Mouse (Mus musculus) stomach, postnatal 0 days (tissue): ENCODE measurements around the gene Os9.

Experiments used
- CTCF ChIP-seq: IDR thresholded peaks from 2 replicates; pipeline ENCODE4 v1.5.1; 2016; ENCODE audit warnings: antibody characterized with exemption, low read depth, mild to moderate bottlenecking, moderate library complexity
- EP300 ChIP-seq: optimal IDR thresholded peaks from 2 replicates; pipeline ENCODE3; 2016; ENCODE audit warnings: antibody characterized with exemption

DNA sequence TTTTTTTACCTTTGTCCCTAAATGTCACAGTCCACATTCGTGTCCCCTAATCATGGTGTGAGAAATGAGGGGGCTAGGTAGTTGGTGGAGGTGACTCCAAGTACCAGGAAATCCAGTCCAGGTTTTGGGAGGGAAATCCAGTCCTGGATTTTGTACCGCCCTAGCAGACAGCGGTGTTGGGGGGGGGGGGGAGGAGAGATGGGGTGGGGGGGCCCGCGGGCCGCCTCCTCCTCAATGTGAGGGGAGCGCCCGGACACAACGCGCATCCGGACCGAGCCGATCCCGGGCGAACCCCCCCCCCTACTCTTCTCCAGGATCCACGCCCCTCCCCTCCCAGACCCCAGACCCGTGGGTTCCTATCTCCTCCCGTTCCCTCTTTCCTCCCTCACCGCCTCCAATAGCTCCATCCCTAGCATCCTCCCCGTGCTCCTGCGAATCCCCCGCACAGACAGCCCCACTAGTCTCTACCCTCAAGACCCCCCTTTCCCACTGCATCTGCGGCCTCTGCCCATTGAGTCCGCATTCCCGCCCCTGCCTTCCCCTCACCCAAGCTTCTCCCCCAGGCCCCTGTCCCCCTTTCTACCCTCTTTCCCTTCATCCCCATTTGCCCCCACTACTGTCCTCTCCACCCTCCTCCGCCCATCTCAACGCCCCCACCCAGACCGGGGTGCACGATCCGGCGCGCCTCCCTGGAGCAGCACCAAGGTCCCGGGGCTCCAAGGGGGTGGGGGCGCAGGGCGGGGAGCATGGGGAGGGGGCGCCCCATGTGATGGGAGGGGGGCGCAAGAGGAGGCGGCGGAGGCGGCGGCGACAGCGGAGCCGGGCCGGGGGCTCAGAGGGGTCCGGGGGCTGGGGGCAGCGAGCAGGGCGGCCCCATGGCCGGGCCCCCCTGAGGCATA lies 42.0 kb downstream of the Os9 start:
- no peak for TF ChIP-seq CTCF
- no peak for TF ChIP-seq EP300
